9 mouse cellular contexts compared by ENCODE assay signal in the genomic region with DNA sequence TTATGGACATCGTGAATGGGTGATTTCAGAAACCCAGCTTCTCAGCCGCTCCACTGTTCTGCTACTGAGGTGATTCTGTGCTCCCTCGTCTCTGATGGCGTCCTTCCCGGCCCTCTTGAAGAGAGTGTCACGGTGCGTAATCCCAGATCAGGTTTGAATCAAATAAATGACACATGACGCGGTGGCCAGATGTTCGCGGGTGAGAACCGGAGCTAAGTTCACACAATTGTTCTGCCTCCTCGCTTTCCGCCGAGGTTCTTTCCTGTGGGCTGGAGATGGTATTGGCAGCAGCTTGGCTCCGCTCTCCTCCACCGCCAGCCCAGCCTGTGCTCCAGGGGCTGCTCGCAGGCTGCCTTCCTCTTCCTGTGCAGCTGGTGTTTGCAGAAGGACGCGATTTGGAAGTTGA.
DNase-seq lines count a peak whose midpoint lies in the region; ATAC-seq and TF ChIP-seq lines count a peak whose summit lies in the region.
"Had no signal": no experiment of that assay in that cellular context is flagged by ENCODE, and none has a peak within 500 bp of the region (broad histone marks: within the 10 kb centered on the region; RNA-seq: fewer than 3 reads in every experiment).

No protein-coding gene starts in this region.

- H3K4me2 ChIP-seq in embryonic facial prominence, embryonic 12.5 days (replicated peaks): peak overlapping the region; percentile 35
- peak overlapping the region; percentile 45 for H3K4me2 ChIP-seq in heart, postnatal 0 days (ENCODE audit: low read depth, low read length)
- peak overlapping the region; percentile 52 for H3K4me2 ChIP-seq in kidney, postnatal 0 days (ENCODE audit: low read length)
- H3K4me2 ChIP-seq in neural tube, embryonic 14.5 days (ENCODE audit: low read depth, low read length): no peak overlapping the region

- no peaks in the 10 kb centered on the region for H3K36me3 ChIP-seq in embryonic facial prominence, embryonic 12.5 days
- no peaks in the 10 kb centered on the region for H3K36me3 ChIP-seq in heart, postnatal 0 days (replicated peaks; ENCODE audit: control insufficient read depth, insufficient read depth, low read length)
- H3K36me3 ChIP-seq in kidney, postnatal 0 days (ENCODE audit: insufficient read depth, low read length): no peaks in the 10 kb centered on the region
- no peaks in the 10 kb centered on the region for H3K36me3 ChIP-seq in neural tube, embryonic 14.5 days (ENCODE audit: control insufficient read depth, insufficient read depth, low read length)

- H3K9ac ChIP-seq in embryonic facial prominence, embryonic 12.5 days: no peak overlapping the region
- H3K9ac ChIP-seq in heart, postnatal 0 days (replicated peaks; ENCODE audit: low read depth, low read length): no peak overlapping the region
- no peak overlapping the region for H3K9ac ChIP-seq in kidney, postnatal 0 days (ENCODE audit: low read depth, low read length)
- no peak overlapping the region for H3K9ac ChIP-seq in neural tube, embryonic 14.5 days (replicated peaks; ENCODE audit: low read depth, low read length)

- WGBS in embryonic facial prominence, embryonic 12.5 days: 34% methylated on average over 20 of the region's 20 CpGs
- WGBS in heart, postnatal 0 days: 37% methylated on average over 20 of the region's 20 CpGs
- 17% methylated on average over 20 of the region's 20 CpGs for WGBS in kidney, postnatal 0 days
- 58% methylated on average over 20 of the region's 20 CpGs for WGBS in neural tube, embryonic 14.5 days

- H3K4me3 ChIP-seq in embryonic facial prominence, embryonic 12.5 days: no peak overlapping the region
- peak overlapping the region; percentile 23 for H3K4me3 ChIP-seq in heart, postnatal 0 days (ENCODE audit: low read depth, low read length)
- peak overlapping the region; percentile 24 for H3K4me3 ChIP-seq in kidney, postnatal 0 days (replicated peaks; ENCODE audit: low read depth, low read length)
- H3K4me3 ChIP-seq in neural tube, embryonic 14.5 days (ENCODE audit: low read depth, low read length): no peak overlapping the region

- DNase-seq in retina, postnatal 1 day: peak; percentile 28
- DNase-seq in retina, embryonic 14.5 days (ENCODE audit: low spot score): no peak
- DNase-seq in heart, postnatal 0 days (ENCODE audit: low spot score): peak; percentile 50
- peak; percentile 78 for DNase-seq in kidney, postnatal 0 days (ENCODE audit: low spot score)
- peak; percentile 55 to 69 for DNase-seq in lung, adult 18-20 months

- peaks cover 18% of the 10 kb centered on the region for H3K4me1 ChIP-seq in embryonic facial prominence, embryonic 12.5 days
- H3K4me1 ChIP-seq in heart, postnatal 0 days (ENCODE audit: control insufficient read depth, insufficient read depth): no peaks in the 10 kb centered on the region; the same call in 1 of the 2 replicates
- no peaks in the 10 kb centered on the region for H3K4me1 ChIP-seq in kidney, postnatal 0 days (replicated peaks; ENCODE audit: insufficient read depth, low read length)
- H3K4me1 ChIP-seq in neural tube, embryonic 14.5 days (ENCODE audit: control insufficient read depth, insufficient read depth, low read length): no peaks in the 10 kb centered on the region

- no peaks in the 10 kb centered on the region for H3K9me3 ChIP-seq in embryonic facial prominence, embryonic 12.5 days
- no peaks in the 10 kb centered on the region for H3K9me3 ChIP-seq in heart, postnatal 0 days (replicated peaks; ENCODE audit: control insufficient read depth, low read length)
- H3K9me3 ChIP-seq in kidney, postnatal 0 days (replicated peaks; ENCODE audit: low read length): no peaks in the 10 kb centered on the region
- no peaks in the 10 kb centered on the region for H3K9me3 ChIP-seq in neural tube, embryonic 14.5 days (ENCODE audit: control insufficient read depth, low read length)

- ATAC-seq in embryonic facial prominence, embryonic 12.5 days (ENCODE audit: insufficient number of reproducible peaks, insufficient read depth, low FRiP score, low TSS enrichment): no peak
- peak; percentile 83 for ATAC-seq in heart, postnatal 0 days (ENCODE audit: insufficient read depth, low read depth)
- 0 out of 2 replicates have a peak, but pooled peaks have one; percentile 57 for ATAC-seq in kidney, postnatal 0 days (replicated peaks; ENCODE audit: low FRiP score, low read depth)
- ATAC-seq in neural tube, embryonic 14.5 days (ENCODE audit: low read depth): peak; percentile 56; the same call in 1 of the 2 replicates
- ATAC-seq in monocyte, adult 5-6 weeks (replicated peaks; ENCODE audit: insufficient number of reproducible peaks, low FRiP score, low TSS enrichment, poor library complexity, severe bottlenecking): no peak
- ATAC-seq: Patski had no signal

- H3K27me3 ChIP-seq in embryonic facial prominence, embryonic 12.5 days: 0 out of 2 replicates have a peak, but pooled peaks cover 3% of the 10 kb centered on the region
- H3K27me3 ChIP-seq in heart, postnatal 0 days (ENCODE audit: control insufficient read depth, insufficient read depth, low read length): no peaks in the 10 kb centered on the region
- no peaks in the 10 kb centered on the region for H3K27me3 ChIP-seq in kidney, postnatal 0 days (ENCODE audit: insufficient read depth, low read length)
- H3K27me3 ChIP-seq in neural tube, embryonic 14.5 days (ENCODE audit: control insufficient read depth, insufficient read depth, low read length): no peaks in the 10 kb centered on the region

- no peak for TF ChIP-seq CTCF in heart, postnatal 0 days (IDR thresholded peaks at IDR 0.05; ENCODE audit: low read depth)
- TF ChIP-seq CTCF in kidney, postnatal 0 days (IDR thresholded peaks at IDR 0.05; ENCODE audit: low read depth): 0 out of 2 replicates have a peak, but pooled peaks have one; percentile 4

- no peak overlapping the region for H3K27ac ChIP-seq in embryonic facial prominence, embryonic 12.5 days
- peak overlapping the region; percentile 72 for H3K27ac ChIP-seq in heart, postnatal 0 days (ENCODE audit: low read depth)
- H3K27ac ChIP-seq in kidney, postnatal 0 days: peak overlapping the region; percentile 68; the same call in 1 of the 2 replicates
- H3K27ac ChIP-seq in neural tube, embryonic 14.5 days (ENCODE audit: low read depth, low read length): peak overlapping the region; percentile 10; the same call in 1 of the 2 replicates

- peak; percentile 57; the same call in 1 of the 2 replicates for TF ChIP-seq EP300 in heart, postnatal 0 days (IDR thresholded peaks at IDR 0.05; ENCODE audit: low read depth)

Comparison
In these comparisons a context has a peak if more than half of its experiments do, and no peak if none do; other contexts are left out.
1. ATAC-seq: peak in heart, postnatal 0 days (single experiment), kidney, postnatal 0 days (single experiment) and neural tube, embryonic 14.5 days (single experiment); none in embryonic facial prominence, embryonic 12.5 days (single experiment) and monocyte, adult 5-6 weeks (single experiment).
2. H3K4me3 ChIP-seq: peak in heart, postnatal 0 days (single experiment) and kidney, postnatal 0 days (single experiment); none in embryonic facial prominence, embryonic 12.5 days (single experiment) and neural tube, embryonic 14.5 days (single experiment).